In genomic region chr11:118225862-118226261, GRCm38 (mm10) we compare ENCODE assay signal across 20 mouse cellular contexts. TPM values are rescaled to one million over a fixed set of nuclear protein-coding genes. Genes with fewer than 3 reads are reported as not detected.
A peak's percentile ranks its signal among the peaks of the same experiment; 100 is the strongest.
DNase-seq lines count a peak whose midpoint lies in the region; ATAC-seq and TF ChIP-seq lines count a peak whose summit lies in the region.
"Had no signal": no experiment of that assay in that cellular context is flagged by ENCODE, and none has a peak within 500 bp of the region (broad histone marks: within the 10 kb centered on the region; RNA-seq: fewer than 3 reads in every experiment).

No protein-coding gene starts in this region.

- no peak for TF ChIP-seq CTCF in midbrain, postnatal 0 days (IDR thresholded peaks at IDR 0.05)

- no peak for ATAC-seq in midbrain, embryonic 11.5 days (ENCODE audit: low FRiP score)
- ATAC-seq in midbrain, postnatal 0 days (ENCODE audit: low FRiP score) = no peak
- ATAC-seq in granulocyte monocyte progenitor cell, adult 5-6 weeks (replicated peaks; ENCODE audit: poor library complexity, severe bottlenecking) = no peak
- ATAC-seq: lung, postnatal 0 days; midbrain, embryonic 13.5 days had no signal

- no peaks in the 10 kb centered on the region for H3K4me1 ChIP-seq in midbrain, embryonic 11.5 days (ENCODE audit: control insufficient read depth, insufficient read depth, low read length)
- H3K4me1 ChIP-seq in midbrain, postnatal 0 days (ENCODE audit: insufficient read depth, low read length) = no peaks in the 10 kb centered on the region
- peaks cover 36% of the 10 kb centered on the region for H3K4me1 ChIP-seq in embryonic facial prominence, embryonic 10.5 days

- H3K4me3 ChIP-seq in midbrain, embryonic 11.5 days (ENCODE audit: low read depth, low read length) = no peak overlapping the region
- H3K4me3 ChIP-seq in midbrain, postnatal 0 days (ENCODE audit: low read depth, low read length) = no peak overlapping the region
- H3K4me3 ChIP-seq in embryonic facial prominence, embryonic 10.5 days = no peak overlapping the region
- H3K4me3 ChIP-seq: hindbrain, embryonic 12.5 days; liver, embryonic 15.5 days; midbrain, embryonic 13.5 days had no signal

- no peaks in the 10 kb centered on the region for H3K36me3 ChIP-seq in midbrain, embryonic 11.5 days (ENCODE audit: control insufficient read depth, insufficient read depth, low read length)
- H3K36me3 ChIP-seq in midbrain, postnatal 0 days (ENCODE audit: insufficient read depth, low read length) = no peaks in the 10 kb centered on the region
- H3K36me3 ChIP-seq in embryonic facial prominence, embryonic 10.5 days (replicated peaks) = no peaks in the 10 kb centered on the region
- H3K36me3 ChIP-seq: hindbrain, embryonic 12.5 days; liver, embryonic 15.5 days; midbrain, embryonic 13.5 days had no signal

- H3K27ac ChIP-seq in midbrain, embryonic 11.5 days (ENCODE audit: low read depth, low read length) = no peak overlapping the region
- no peak overlapping the region for H3K27ac ChIP-seq in midbrain, postnatal 0 days (ENCODE audit: low read depth, low read length)
- H3K27ac ChIP-seq in embryonic facial prominence, embryonic 10.5 days (replicated peaks) = peak overlapping the region; percentile 19; the same call in 1 of the 2 replicates
- H3K27ac ChIP-seq: hindbrain, embryonic 12.5 days; liver, embryonic 15.5 days had no signal

- WGBS in midbrain, embryonic 11.5 days = 77% methylated on average over 1 of the region's 1 CpGs
- WGBS in midbrain, postnatal 0 days = 78% methylated on average over 1 of the region's 1 CpGs
- WGBS in embryonic facial prominence, embryonic 10.5 days = 63% methylated on average over 1 of the region's 1 CpGs

- H3K9ac ChIP-seq in midbrain, embryonic 11.5 days (ENCODE audit: low read length) = no peak overlapping the region
- no peak overlapping the region for H3K9ac ChIP-seq in midbrain, postnatal 0 days (replicated peaks; ENCODE audit: low read length, poor library complexity, severe bottlenecking)
- H3K9ac ChIP-seq: forebrain, postnatal 0 days; hindbrain, embryonic 12.5 days; liver, embryonic 15.5 days; midbrain, embryonic 13.5 days had no signal

- H3K4me2 ChIP-seq in midbrain, embryonic 11.5 days = no peak overlapping the region
- H3K4me2 ChIP-seq in midbrain, postnatal 0 days (ENCODE audit: low read depth, low read length, poor library complexity, severe bottlenecking) = no peak overlapping the region
- H3K4me2 ChIP-seq: hindbrain, embryonic 12.5 days; liver, embryonic 15.5 days; midbrain, embryonic 13.5 days had no signal

- no peaks in the 10 kb centered on the region for H3K27me3 ChIP-seq in midbrain, embryonic 11.5 days (ENCODE audit: control insufficient read depth, insufficient read depth, low read length)
- H3K27me3 ChIP-seq in midbrain, postnatal 0 days (ENCODE audit: insufficient read depth, low read length) = no peaks in the 10 kb centered on the region
- no peaks in the 10 kb centered on the region for H3K27me3 ChIP-seq in embryonic facial prominence, embryonic 10.5 days (replicated peaks; ENCODE audit: low read depth, poor library complexity, severe bottlenecking)
- H3K27me3 ChIP-seq: CH12.LX; hindbrain, embryonic 12.5 days; liver, embryonic 15.5 days; midbrain, embryonic 13.5 days had no signal

- peak; percentile 41 for DNase-seq in midbrain, embryonic 11.5 days (ENCODE audit: low spot score, missing footprints)
- no peak for DNase-seq in midbrain, postnatal 0 days (ENCODE audit: low spot score)
- DNase-seq in CD8-positive naive resting alpha-beta T cell, adult 2 months (ENCODE audit: low read depth in 2 of 2, low spot score in 2 of 2) = peak; percentile 50 to 51
- no peak for DNase-seq in embryonic facial prominence, embryonic 10.5 days (ENCODE audit: low spot score)
- DNase-seq in thymus, postnatal 14 days = peak; percentile 62
- DNase-seq in adrenal gland, postnatal 36 days = no peak
- no peak for DNase-seq in adrenal gland, adult (ENCODE audit: inconsistent age in 2 of 2, low spot score in 1 of 2)
- DNase-seq: adrenal gland, adult 2 months; cerebellum, adult 9-10 months; forebrain, postnatal 0 days; heart, adult 18-20 months; kidney, adult 9 months; kidney, postnatal 25 days; spleen, adult 18-20 months had no signal

- H3K9me3 ChIP-seq in midbrain, embryonic 11.5 days (ENCODE audit: control insufficient read depth, low read length) = no peaks in the 10 kb centered on the region
- no peaks in the 10 kb centered on the region for H3K9me3 ChIP-seq in midbrain, postnatal 0 days (ENCODE audit: low read length)
- H3K9me3 ChIP-seq in embryonic facial prominence, embryonic 10.5 days = no peaks in the 10 kb centered on the region
- H3K9me3 ChIP-seq: hindbrain, embryonic 12.5 days; liver, embryonic 15.5 days; midbrain, embryonic 13.5 days had no signal

RNA-seq across cellular contexts. Expression of gene Cyth1, which starts 22.5 kb away (rescaled TPM):
- 12.3 and 12.8 TPM in 2 replicates for polyA plus RNA-seq in midbrain, embryonic 11.5 days (2014; fragmentation: Nextera tagmentation; extraction: Ambion mirVana)
- total RNA-seq in midbrain, postnatal 0 days (2014; rRNA removed) = 40.2 and 54.1 TPM in 2 replicates
- polyA plus RNA-seq in midbrain, postnatal 0 days (2015; fragmentation: Nextera tagmentation; extraction: Ambion mirVana) = 20.0 and 21.6 TPM in 2 replicates
- polyA plus RNA-seq in embryonic facial prominence, embryonic 10.5 days (2016; fragmentation: Nextera tagmentation; extraction: Ambion mirVana) = 15.5 and 15.8 TPM in 2 replicates
- 10 to 100 TPM; 28.6 to 35.8 TPM for total RNA-seq in adrenal gland, postnatal 36 days (2021)
- total RNA-seq in granulocyte monocyte progenitor cell, adult 5-6 weeks (2014; fragmentation: Nextera tagmentation) = 24.9 and 27.7 TPM in 2 replicates
- total RNA-seq in granulocyte monocyte progenitor cell, adult 5-6 weeks (2017) = 38.6 and 43.6 TPM in 2 replicates

Comparison
In these comparisons a context has a peak if more than half of its experiments do, and no peak if none do; other contexts are left out.
1. DNase-seq: peak in midbrain, embryonic 11.5 days (single experiment), CD8-positive naive resting alpha-beta T cell, adult 2 months (2 of 2) and thymus, postnatal 14 days (single experiment); none in midbrain, postnatal 0 days (single experiment), embryonic facial prominence, embryonic 10.5 days (single experiment), adrenal gland, postnatal 36 days (0 of 2) and adrenal gland, adult (0 of 2).